Mouse (Mus musculus) telencephalon, adult 2 months (tissue): ENCODE results near the gene Defb33.

Source experiments
- DNase-seq: peaks from one replicate; pipeline ENCODE4 v3.0.0-alpha.2; 2011; ENCODE audit warnings: low read depth, low spot score

The Defb33 gene

DNA sequence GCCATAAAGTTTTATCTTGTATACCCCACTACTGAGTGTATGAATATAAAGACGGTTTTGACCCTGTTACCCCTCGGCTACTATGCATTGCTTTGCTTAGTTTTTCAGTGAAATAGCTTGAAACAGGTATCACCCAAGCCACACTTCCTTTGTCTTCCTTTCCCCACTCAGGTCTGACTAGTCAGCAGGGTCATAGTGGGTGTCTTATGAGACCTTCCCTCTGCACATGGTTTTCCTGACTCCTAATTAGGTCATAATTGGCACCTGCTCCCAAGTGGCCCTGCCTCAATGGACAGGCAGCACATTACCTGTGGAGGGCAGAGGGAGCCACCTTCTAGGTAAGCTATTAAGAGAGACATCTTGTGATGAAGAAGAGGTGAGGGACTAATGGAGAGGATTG is at the start of gene Defb33:
Defb33 (plus strand) TSS at position 301 of the 400 bp plus-strand sequence.
- DNase-seq = no peak

DNA sequence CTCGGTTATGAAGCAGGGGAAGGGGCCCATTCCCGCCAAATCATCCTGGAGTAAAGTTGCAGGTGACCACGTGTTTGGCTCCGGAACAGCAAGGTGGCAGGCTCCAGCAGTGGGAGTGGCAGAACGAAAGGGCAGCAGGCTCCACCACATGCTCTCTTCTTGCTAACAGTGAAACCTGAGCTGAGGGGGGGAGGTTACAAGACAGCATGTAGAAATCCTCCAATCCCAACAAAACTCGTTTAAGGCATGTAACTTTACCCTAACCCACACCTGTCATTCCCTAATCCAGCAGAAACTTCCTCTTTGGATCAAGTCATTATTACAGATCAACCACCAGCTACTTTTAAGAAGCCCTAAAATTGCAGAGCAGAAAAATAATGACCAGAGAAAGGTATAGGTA is 17.9 kb upstream of the Defb33 start:
- no peak for DNase-seq

DNA sequence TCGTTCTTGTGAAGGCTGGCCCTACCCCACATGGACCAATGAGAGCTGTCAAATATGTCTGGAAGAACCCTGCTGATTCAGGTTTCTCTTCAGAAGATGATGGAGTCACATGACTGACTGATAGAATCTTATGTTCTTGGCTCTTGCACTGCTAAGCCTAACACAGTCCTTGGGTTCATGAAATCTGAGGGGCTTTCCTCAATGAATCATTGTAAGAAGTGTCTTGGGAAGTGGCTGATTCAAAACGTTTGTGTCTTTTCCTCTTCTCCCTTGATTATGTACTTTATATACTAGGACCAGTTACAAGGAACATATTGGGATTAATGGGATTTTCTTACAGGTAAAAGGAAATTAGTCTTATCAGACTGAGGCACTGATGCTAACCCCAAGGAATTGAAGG is 10.1 kb downstream of the Defb33 start, which contains the start of gene Gm15056:
Gm15056 (minus strand) TSS at position 101 of the 400 bp plus-strand sequence.
- DNase-seq = no peak

DNA sequence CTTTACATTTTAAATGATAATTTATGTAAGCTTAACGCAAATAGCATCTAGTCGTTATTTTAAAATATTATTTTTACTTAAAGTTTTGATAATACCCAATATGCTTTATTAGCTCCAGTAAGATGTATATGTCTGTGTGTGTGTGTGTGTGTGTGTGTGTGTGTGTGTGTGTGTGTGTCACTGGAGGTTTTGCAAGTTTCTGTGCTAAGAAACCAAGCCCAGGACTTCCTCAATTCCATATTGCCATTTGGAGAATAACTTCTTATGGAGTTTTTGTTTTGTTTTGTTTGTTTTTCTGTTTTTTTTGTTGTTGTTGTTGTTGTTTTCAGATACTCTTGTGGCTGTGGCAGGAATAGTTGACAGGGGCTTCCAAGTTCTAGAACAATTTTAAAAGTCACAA is 14.7 kb downstream of the Defb33 start:
- no peak for DNase-seq

DNA sequence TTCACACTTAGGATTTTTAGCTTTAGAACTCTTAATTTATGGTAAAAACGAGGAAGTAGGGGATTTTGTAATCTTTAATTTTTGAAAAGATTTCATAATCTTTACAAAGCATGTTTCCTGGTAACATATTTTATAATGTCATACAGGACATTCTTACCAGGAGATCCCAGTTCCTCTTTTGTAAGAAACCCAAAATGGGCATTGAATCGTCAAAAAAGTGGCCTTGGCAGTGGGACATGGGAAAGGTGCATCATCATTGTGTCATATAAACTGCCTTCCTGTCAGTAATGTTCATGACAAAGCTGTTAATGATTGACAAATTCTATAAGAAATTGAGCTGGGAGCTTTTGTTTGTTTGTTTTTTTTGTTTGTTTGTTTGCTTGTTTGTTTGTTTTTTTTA is 15.8 kb downstream of the Defb33 start:
- DNase-seq = no peak

DNA sequence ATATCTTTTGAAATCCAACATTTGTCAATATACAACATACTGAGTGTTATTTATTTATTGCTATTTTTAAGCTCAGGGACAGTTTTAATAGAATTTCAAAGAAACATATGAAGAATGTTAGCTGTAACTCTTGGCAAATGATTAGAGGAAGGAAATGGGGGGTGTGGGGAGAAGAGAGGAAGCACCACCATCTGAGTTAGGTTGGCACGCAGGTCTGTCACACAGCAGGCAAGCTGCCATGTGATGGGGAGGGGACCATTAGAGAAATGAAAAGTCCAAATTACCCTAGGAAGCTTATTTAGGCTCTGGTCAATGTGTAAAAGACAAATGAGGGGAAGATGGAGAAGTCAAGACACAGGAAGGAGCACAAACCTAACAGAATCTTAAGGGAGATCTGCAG is 19.8 kb downstream of the Defb33 start:
- no peak for DNase-seq

DNA sequence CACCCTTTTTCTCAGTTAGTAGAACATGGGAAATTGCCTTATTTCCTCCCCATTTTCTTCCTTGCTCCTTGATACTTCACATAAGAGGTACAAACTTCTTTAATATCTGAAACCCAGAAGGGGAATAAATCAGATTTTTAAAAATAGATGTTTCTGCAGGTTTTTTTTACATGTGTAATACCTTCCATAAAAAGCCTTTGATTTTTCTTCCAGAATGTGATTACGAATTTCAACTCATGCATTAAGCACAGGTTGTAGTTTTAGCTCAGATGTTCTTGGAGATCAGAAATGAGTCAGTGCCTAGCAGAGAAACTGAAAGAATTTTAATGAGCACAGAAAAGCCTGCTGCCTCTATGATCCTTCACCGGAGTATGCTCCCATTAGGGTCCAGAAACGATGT is 29.5 kb downstream of the Defb33 start, which contains the start of gene Gm6040:
Gm6040 (minus strand) TSS at position 101 of the 400 bp plus-strand sequence.
- DNase-seq = no peak

DNA sequence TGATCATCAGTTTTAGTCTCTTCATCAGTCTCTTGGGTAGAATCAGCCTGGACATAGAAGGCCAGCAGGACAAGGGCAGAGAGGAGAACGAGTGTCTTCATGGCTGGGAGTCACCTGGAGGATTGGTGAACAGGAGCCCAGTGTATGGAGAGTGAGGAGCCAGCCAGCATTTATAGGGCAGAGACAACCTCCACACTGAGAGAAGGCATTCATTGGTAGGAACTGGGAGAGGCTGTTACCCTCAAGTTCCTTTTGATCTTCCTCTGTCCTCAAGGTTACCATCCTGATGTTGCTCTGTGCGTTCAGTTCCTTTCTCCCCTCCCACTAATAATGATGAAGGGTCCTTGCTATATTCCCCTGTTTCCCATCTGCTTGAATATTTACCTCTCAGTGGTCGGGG is 52.1 kb downstream of the Defb33 start, which contains the start of gene AY761185:
AY761185 (minus strand) TSS at position 101 of the 400 bp plus-strand sequence.
- DNase-seq = no peak
